Mouse (Mus musculus) bone marrow macrophage, adult 2 months (primary cell): ENCODE measurements around the gene Nod1.

Experiments
- CTCF ChIP-seq: IDR thresholded peaks from 2 replicates; pipeline ENCODE4 v1.5.1; 2012; ENCODE audit warnings: low read depth, mild to moderate bottlenecking, low read length, moderate library complexity
- POLR2A ChIP-seq: IDR thresholded peaks from 2 replicates; pipeline ENCODE4 v1.6.1; 2012; ENCODE audit warnings: mild to moderate bottlenecking, low read depth, low read length, borderline replicate concordance

DNA sequence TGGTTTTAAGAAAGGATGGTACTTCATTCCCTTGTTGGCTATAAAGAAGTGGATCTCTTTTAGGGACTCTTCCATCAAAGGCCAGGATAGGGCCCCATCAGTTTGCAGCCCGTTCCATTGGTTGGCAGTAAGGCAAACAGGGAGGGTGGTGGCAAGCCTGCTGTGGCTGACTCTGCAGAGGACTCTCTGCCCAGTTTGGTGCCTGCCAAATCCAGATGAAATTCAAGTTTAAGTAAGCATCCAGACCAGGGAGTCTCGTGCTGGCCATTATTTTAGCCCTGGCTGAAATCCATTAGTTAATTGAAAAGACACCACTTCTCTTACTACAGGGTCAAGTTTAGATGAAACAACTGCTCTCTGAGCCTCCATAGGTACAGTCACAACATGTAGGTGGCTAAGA, 2.6 kb downstream of the Nod1 start:
- TF ChIP-seq POLR2A (no peak), CTCF (no peak)
